Mouse (Mus musculus): ENCODE data around the gene Dmrtc2. TPM values are rescaled to one million over a fixed set of nuclear protein-coding genes. Genes with fewer than 3 reads are reported as not detected.
A peak's percentile ranks its signal among the peaks of the same experiment; 100 is the strongest.
"Not testable (repeated sequence)": the region's sequence is repeated elsewhere in the genome, so short reads cannot be mapped to it uniquely, and the experiment has no call there.

Gene Dmrtc2
- polyA plus RNA-seq, 1 experiment from 2014 or later = 0.08 TPM

DNA sequence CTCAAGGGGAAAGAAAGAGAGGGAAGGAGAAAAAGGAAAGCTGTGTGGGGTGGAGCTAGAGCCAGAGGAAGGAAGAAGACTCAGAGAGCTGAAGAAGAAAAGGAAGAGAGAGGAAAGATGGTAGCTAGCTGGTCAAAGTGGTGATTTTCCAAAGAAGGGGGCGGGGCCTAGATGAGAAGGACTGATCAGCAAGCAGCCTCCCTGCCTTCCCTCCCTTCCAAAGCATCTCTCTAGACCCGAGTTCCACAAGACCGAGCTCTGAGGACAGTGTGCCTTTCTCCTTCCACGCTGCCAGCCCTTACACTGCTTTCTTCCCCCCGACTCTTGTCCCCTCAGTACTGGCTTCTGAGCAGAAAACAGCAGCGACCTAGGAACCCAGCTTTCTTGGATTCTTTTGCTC, 5.7 kb upstream of the Dmrtc2 start:
- no peak for DNase-seq (ENCODE audit: low spot score)

GRCm38 (mm10) chr7:24869080-24869479, 777 bp upstream of the Dmrtc2 start:
- no peak for DNase-seq (ENCODE audit: low spot score)

DNA sequence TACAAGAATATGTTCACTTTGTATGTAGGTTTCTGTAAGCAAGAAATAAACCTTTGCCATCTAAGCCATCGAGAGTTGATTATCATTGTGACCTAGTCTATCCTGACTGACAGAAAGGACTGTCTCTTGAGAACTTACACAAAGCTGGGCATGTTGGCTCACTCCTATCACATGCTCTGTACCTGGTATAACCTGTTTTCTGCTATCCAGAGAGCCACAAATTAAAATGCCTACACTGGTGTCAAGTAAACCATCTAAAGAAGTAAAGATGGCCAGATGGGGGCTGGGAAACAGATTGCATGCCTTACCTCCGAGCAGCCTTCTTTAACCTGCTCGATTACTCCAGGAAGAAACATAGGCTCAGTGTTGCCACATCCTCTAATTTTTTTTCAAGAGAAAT, 7.7 kb downstream of the Dmrtc2 start:
- DNase-seq (ENCODE audit: low spot score) = no peak

DNA sequence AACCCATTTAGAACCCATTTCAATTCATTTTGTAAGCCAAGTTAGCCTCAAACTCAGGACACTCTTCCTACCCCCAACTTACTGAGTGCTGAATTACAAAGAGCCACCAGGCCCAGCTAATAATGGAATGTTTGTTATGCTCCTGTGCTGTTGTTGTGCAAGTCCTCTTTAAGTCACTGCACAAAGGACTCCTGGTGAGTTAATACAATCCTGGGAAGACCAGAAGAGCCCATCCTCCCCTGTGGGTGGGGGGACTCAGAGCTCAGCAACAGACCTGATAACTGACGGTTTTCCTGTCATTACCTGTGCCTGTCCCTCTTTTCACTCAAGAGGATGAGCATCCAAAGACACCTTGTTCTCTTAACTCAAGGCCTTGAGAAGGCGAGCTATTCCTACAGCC, 9.8 kb downstream of the Dmrtc2 start:
- no peak for DNase-seq (ENCODE audit: low spot score)

DNA sequence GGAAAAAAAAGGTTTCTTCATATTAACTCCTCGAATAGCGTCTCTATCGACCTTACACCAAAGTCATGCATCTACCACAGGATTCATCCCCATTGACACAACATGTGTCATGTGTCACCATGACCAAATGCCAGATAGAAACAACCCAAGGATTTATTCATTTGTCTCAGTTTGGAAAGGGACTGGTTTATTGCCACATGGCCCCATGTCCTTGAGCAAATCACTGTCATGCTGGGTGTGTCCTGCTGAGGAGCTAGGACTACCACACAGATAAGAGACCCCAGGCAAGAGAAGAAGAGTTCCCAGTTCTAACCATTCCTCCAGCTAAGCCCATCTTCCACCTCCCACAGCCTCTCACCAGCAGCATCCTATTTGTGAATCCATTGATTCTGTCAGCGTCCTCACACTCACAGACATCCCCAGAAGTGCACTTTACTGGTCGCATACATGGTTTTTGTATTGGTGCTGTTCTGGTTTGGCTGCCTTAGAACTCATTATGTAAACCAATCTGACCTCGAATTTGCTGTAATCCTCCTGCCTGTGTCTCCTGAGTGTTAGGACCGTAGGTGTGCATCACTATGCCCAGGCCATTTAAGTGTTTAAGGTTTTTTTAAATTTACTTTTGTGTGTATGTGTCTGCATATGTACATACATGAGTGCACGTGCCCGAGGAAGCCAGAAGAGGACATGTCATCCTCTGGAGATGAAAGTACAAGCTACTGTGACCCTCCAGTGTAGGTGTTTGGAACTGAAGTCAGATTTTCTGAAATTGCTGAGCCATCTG, 12.8 kb downstream of the Dmrtc2 start:
- DNase-seq (ENCODE audit: low spot score) = no peak

- peak; percentile 99 for DNase-seq (ENCODE audit: low spot score)
Observed at GRCm38 (mm10) chr7:24883896-24884692, 14.2 kb downstream of the Dmrtc2 start, which contains the start of gene Rps19. Gene Rps19, plus strand, starts transcription at chr7:24884371.

DNA sequence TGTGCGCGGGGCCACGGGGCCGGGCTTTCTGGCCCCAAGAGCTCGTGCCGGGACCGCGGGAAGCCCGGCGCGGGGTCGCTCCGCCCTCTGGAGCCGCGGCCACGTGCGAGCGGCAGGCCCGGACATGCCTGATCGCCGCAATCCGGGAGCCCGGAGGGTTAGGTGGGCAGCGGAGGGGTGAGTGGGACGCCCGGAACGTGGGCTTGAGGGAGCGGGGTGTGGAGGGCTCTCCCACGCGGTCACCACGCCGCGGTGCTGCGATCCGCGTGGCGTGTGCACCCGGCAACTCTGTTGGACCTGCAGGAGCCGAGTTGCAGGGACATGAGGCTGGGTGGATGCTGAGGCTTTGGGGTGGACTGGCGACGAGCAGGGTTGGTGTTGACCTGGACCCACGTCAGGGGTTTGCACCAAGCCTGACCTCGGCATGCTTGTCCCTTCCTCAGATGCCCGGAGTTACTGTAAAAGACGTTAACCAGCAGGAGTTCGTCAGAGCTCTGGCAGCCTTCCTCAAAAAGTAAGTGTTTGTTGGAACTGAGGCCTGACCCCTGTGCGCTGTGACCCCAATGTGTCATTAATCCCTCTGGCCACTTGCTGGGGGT, 14.9 kb downstream of the Dmrtc2 start:
- DNase-seq (ENCODE audit: low spot score) = no peak

DNA sequence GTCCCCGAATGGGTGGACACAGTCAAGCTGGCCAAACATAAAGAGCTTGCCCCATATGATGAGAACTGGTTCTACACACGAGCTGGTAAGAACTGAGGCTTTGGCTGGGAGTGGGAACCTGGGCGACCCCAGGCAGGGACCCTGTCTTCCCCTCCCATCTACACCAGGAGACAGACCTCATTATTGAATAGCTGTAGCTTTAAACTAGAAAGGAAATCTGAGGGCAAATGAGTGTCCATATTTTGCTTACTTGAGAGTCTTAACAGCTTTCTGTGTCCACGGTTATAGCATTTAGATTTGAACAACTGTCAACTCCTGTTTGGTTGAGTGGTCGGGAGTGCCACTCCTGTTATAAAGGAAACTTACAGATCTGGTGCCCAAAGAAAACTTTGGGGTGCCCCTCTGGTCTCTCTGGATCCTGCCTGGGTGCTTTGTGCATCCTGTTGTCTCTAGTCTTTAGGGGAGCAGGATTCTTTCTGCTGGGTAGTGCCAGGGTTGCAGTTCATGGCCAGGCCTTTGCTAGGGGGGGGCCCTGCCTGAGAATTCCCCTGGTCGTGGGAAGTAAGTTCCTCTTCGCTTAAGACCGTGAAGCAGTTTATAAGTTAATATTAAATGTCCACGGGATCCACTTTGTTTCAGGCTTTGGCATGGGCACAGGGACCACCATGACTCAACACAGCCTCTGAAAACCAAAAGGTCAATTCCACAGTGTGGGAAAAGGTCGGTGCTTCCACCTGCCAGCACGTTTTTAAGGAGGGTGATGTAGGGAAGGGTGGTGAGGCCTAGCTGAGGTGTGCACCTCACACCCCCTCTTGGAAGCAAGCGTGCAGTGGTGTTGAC, 15.8 kb downstream of the Dmrtc2 start:
- no peak for DNase-seq (ENCODE audit: low spot score)

DNA sequence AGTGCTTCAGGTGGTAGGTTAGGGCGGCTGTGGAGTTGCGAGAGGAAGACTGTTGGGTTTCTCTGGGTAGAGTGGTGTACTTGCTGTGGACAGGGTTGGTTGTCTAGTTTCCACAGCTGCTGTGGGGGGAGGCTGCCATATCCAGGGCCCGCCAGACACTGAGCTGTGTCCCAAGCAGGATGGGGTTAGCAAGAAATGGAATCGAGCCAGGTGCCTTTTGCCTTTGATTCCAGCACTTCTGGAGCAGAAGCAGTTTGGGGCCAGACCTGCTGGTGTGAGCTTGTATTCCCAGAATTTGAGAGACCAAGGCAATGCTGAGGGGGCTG, 16.4 kb downstream of the Dmrtc2 start:
- DNase-seq (ENCODE audit: low spot score) = no peak

DNA sequence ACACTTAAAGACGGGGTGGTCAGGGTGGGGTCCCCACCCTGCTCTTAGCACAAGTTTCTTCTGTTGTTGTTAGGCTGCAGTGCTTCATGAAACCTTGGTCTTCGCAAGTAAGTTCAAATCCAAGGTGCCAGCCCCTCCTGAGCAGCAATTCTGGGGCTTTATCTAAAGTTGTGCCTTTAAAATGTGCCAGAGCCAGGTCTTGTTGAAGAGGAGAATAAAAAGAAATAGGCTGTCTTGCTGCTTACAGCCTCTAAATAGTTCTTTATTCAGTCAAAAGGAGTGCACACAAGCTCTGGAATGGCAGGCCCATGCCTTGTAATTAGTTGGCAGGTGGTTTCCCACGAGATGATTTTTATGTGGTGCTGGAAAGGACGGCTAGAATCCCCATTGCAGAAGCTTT, 17.2 kb downstream of the Dmrtc2 start:
- DNase-seq (ENCODE audit: low spot score) = no peak

DNA sequence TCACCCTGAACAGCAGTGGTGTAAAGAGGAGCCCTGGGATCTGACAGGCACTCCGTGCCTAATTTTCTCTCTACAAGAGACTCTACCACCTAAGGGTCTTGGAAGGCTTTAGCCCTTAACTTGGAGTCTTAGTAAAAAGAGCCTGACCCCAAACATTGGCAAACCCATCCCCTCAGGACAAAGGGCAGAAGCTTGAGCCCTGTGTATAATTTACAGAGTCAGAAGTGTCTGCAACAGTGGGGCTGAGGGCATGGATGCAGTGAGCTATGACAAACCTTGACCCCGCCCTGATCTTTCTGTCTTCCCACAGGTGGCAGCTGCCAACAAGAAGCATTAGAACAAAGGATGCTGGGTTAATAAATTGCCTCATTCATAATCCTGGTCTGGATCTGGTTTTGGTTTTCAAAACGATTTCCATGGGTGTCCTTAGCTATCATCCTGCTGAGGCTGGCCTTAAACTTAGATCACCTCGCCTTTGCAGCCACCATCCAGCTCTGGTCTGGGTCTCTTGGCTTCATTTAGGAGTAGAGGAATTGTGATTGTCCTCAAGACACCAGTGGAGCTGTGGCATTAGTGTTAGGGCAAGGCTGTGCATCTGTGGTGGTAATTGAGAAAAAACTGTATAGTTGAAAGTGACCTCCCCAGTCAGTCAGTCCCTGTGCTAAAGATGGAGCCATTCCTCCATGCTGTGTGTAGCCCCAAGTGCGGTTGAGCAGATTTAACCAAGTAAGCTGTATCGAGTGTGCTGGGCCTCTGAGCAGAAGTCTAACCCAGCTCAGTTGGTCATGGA, 19.8 kb downstream of the Dmrtc2 start:
- DNase-seq (ENCODE audit: low spot score) = no peak

- DNase-seq (ENCODE audit: low spot score) = peak; percentile 85
Observed at GRCm38 (mm10) chr7:24890281-24891216, 20.7 kb downstream of the Dmrtc2 start.

DNA sequence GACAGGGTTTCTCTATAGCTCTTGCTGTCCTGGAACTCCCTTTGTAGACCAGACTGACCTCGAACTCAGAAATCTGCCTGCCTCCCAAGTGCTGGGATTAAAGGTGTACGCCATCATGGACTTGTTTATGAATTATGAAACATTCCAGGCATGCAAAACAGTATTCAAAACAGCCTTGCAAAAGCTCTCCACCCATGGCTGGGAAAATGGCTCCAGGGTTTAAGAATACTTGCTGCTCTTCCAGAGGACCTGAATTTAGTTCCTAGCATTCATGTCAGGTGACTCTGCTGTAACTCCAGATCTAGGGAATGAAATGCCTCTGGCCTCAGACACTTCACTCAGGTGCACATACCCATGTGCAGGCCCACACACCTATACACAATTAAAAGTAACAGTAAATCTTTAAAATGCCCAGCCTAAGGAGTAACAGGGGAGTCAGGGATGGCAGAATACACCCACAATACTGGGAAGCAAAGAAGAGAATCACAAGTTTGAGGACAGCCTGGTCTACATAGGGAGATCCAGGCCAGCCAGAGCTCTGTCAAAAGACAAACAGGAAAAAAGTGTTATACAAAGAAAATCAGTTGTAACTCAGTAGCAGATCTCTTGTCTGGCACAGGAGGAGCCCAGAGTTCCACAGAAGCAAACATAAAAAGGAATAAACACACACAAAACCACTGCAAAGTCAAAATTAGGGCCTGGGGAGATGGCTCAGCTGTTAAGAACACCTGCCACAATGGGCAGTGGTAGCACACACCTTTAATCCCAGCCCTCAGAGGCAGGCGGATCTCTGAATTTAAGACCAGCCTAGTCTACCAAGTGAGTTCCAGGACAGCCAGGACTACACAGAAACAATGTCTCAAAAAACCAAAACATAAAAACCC, 21.6 kb downstream of the Dmrtc2 start:
- no peak for DNase-seq (ENCODE audit: low spot score)

- DNase-seq (ENCODE audit: low spot score) = no peak
Observed at GRCm38 (mm10) chr7:24892125-24892583, 22.3 kb downstream of the Dmrtc2 start.

DNA sequence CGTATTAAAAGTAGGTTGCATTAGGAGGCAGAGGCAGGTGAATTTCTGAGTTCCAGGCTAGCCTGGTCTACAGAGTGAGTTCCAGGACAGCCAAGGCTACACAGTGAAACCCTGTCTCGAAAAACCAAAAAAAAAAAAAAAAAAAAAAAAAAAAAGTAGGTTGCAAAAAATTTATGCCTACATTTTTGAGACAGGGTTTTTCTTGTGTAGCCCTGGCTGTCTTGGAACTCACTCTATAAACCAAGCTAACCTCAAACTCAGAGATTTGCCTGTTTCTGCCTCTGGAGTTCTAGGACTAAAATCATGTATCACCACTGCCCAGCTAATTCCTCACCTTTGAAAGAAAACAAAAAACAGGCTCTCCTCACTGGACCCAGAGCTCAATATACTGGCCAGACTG, 25.9 kb downstream of the Dmrtc2 start:
- not testable (repeated sequence) for DNase-seq (ENCODE audit: low spot score)

DNA sequence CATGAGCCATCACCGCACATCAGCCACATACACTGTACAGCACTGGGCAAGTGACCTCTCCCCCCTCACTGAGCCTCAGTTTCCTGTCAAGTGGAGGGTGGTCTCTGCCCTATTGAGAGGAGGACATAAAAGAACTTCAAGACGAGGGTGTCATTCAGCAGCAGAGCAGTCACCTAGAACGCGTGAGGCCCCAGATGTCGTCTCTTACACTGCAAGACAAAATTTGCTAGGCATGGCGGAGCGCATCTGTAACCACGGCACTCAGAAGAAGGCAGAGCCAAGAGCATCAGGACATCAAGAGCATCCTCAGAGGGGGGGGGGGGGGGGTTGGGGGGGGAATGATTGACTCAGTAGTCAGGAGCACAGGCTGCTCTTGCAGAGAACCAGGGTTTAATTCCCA, 26.4 kb downstream of the Dmrtc2 start:
- DNase-seq (ENCODE audit: low spot score) = no peak

DNA sequence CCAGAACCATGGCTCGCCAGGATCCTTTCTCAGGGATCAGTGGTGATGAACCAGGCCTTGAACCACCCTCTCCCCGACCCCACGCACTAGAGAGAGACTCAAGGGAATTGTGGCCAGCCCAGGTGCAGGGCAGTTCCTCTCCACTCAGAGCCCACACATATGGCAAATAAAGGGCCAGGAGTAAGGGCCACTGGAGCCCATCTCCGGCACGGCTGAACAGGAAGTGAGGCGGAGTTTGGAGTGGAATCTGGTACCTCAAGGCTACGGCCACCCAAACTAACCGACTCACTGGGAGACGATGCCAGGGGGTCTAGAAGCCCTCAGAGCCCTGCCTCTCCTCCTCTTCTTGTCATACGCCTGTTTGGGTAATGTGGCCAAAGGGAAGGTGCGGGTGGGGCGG, 27.4 kb downstream of the Dmrtc2 start, which contains the start of gene Cd79a:
Gene Cd79a (plus strand): TSS at position 158 of the 400 bp plus-strand sequence.
- no peak for DNase-seq (ENCODE audit: low spot score)

DNA sequence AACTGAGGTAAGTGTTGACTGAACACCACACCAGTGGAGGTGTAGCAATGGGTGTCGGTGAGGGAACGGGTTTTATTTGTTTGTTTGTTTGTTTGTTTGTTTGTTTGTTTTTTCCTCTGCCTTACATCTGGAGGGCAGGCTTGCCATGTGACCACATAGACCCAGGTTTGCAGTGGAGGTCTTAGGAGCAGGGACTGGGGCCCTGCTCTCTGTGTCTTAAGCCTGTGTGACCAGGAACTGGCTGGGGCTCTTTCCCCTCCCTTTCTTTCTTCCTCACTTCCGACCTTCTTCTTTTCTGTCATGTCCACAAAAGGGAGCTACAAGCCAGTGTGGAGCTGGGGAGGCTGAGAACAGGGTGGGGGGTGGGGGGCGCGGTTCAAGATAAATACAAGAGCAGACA, 28.1 kb downstream of the Dmrtc2 start:
- DNase-seq (ENCODE audit: low spot score) = no peak

Measured in thymus, postnatal 0 days (tissue).